Mouse (Mus musculus) urinary bladder, adult 18-20 months (tissue): ENCODE results near the gene Mccc1.

Experiments
- DNase-seq, 2 experiments: peaks; one replicate each; pipeline ENCODE4 v3.0.0; 2022; ENCODE audit warnings: low spot score in 2 of 2, mixed read lengths in 2 of 2

The Mccc1 gene

GRCm38 (mm10) chr3:35966493-35966892, 34.0 kb downstream of the Mccc1 start:
- DNase-seq = no peak

DNA sequence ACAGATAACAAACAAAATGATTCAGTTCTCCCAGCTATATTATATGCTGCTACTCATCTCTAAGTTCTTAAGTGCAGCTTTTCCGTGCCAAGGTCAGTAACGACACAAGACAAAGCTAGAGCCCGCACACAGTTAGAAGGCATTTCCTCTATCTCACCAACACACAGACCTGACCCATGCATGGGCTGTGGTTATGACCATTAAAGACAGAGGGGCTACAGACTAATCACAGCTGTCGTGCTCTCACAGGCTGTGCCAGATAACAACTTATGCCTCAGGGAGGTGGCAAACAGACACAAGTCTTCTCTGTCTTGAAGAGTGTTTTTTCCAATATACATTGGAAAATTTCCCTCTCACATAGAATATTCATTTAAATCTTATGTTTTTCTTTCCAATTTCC, 35.5 kb downstream of the Mccc1 start:
- DNase-seq = no peak

DNA sequence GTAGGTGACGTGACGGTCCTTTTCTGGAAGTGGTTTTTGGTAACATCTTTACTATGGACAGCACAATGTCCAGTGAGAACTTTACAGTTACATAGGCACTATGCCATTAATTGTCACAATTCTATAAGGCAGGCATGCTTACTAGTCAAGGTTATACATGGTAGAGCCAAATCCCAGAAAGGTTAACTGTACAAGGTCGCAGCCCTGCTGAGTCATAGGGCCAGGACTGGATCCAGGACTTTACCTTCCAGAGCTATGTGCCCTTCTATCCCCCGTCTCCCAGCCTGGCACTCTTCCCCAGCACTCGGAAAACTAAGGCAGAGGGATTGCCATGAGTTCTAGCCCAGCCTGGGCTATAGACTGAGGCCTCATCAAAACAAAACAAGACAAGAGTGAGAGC, 36.6 kb downstream of the Mccc1 start:
- no peak for DNase-seq

DNA sequence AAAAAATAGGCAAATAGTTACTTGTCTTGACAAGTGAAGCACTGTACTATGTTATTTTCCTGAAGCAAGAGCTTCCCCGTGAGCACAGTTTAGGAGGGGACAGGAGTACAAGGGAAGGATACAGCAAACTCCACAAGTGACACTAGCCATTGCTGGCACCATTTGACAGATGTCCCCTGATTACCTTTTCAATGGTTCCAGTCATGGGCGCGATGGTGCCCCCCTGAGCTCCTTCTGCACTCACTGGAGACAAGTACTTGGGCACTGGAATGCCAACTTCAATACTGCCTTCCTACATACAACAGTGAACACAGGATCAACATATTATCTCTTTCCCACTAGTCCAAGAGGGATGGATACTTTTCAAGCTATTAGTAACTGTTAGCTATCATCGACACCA, 37.1 kb downstream of the Mccc1 start:
- DNase-seq = no peak

DNA sequence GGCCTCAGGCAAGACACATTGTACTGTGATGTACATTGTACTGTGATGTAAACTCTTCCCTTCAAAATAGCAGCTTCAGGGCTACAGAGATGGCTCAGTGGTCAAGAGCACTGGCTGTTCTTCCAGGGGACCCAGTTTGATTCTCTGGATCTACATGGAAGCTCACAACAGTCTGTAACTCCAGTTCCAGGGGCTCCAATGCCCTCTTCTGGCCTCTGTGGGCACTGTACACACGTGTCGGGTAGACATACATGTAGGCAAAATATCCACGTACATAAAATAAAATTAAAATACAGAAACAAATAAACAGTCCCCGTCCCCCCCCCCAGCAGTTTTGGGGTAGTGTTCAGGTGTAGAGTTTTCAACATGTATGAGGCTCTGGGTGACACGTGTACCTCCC, 37.5 kb downstream of the Mccc1 start:
- DNase-seq = no peak

DNA sequence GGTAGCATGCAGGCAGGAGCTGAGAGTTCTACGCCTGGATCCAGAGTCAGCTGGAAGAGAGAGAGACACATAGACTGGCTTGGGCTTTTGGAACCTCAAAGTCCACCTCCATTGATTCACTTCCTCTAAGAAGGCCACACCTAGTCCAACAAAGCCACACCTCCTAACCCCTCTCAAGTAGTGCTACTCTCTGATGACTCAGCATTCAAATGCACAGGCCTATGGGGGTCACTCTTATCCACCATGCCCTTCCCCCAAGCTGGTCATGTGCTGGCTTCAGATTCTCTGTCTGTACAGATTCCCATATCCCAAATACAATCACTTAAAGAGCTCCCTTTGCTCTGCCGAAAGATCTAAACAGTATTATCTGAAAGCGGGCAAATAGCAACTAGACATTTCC, 43.2 kb downstream of the Mccc1 start:
- no peak for DNase-seq

- no peak for DNase-seq
Observed at GRCm38 (mm10) chr3:35954901-35955575, 45.4 kb downstream of the Mccc1 start.

DNA sequence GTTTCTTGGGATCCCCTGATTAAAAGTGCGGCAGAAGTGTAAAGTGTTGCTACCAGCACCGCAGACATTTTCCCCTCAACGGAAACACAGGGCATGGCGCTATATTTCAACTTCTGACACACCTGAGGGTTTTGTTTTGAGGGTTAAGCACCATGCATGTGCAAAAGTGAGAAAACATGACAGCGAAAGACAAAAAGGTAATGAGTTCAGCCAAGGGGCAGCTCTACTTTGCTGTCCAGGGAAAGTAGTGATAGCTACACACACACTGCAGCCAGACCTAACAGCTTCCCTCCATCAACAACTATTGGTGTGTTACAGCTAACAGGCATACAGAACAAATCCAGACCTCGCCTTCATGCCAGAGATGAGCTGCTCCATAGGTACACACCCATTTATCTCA, 46.7 kb downstream of the Mccc1 start:
- no peak for DNase-seq

- DNase-seq = no peak
Observed at GRCm38 (mm10) chr3:35953184-35953583, 47.3 kb downstream of the Mccc1 start.

DNA sequence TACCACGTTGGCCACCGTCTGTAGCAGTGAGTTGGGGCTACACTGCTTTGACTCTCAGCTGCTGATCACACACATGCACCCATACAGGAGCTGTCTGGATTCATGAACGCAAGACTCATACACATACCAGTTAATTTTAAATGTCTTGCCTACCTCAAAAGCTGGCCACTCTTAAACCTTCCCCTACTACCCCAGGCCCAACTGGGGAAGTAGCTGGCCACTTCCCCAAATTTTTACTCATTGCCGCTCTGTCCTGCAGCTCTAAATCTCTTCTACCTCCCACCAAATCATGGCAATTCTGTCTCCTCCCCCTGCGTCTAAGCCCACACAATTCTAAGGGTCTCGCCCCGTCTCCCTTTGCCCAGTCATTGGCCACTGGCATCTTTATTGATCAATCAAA, 52.3 kb downstream of the Mccc1 start:
- DNase-seq = no peak

- no peak for DNase-seq
Observed at GRCm38 (mm10) chr3:35940520-35941135, 59.9 kb downstream of the Mccc1 start.

DNA sequence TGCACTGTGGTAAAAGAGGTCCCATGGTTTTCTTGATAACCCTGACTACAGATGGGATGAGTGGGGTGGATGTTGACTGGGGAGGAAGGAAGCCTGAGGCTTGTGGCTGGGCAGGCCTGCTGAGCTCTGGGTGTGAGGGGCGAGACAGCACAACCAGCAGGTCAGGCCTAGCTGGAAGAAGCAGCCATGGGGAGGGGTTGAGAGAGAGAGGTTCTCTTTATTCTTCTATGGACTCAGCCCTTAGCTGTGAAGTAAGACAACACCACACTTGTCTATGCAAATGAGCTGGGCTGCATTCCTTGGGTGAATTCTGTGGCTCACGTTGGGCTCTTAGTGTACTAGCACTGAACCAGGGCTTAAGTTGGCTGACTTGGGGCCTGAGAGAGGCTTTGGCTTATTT, 60.4 kb downstream of the Mccc1 start:
- no peak for DNase-seq

DNA sequence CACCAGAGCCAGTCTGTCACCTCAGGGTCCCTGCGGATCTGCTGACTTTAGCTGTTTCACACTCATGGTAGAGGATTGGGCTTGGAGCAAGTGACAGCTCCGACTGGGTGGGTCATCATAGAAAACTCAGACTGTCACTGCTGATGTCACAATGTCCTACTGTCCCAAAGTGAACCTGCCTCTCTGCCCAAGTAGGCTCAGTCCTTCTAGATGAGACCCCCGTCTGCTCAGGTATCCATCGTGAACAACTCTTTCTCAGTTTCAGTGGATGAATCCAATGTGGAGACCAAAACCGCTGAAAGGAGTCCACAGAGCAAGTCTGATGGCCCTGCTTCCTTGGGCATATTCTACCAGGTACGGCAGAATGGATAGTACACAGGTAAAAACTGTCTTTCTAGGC, 63.1 kb downstream of the Mccc1 start, which contains the start of gene Dcun1d1:
Dcun1d1 (minus strand) TSS at position 101 of the 400 bp plus-strand sequence.
- DNase-seq = no peak

DNA sequence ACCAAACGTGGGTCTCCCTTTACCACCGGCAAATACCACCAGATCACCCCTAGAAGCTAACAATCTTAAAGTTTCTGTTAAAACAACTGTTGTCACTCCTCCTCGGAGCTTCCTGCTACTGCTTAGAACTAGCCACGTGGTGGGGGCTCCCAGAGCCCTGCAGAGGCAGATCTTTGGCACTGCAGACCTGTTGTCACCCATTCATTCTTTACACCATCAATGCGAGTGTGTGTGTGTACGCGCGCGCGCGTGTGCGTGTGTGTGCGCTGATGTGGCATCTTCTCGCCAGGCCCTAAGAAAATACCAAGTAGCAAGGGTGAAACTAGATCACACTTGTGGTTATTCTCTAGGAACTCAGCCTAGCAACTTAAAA, 67.1 kb downstream of the Mccc1 start:
- DNase-seq = no peak

GRCm38 (mm10) chr3:35932735-35933404, 67.6 kb downstream of the Mccc1 start:
- peak; percentile 73 to 75 for DNase-seq

- peak; percentile 25 to 58 for DNase-seq
Observed at GRCm38 (mm10) chr3:35931896-35932727, 68.4 kb downstream of the Mccc1 start.

GRCm38 (mm10) chr3:35931359-35931758, 69.1 kb downstream of the Mccc1 start:
- no peak for DNase-seq

DNA sequence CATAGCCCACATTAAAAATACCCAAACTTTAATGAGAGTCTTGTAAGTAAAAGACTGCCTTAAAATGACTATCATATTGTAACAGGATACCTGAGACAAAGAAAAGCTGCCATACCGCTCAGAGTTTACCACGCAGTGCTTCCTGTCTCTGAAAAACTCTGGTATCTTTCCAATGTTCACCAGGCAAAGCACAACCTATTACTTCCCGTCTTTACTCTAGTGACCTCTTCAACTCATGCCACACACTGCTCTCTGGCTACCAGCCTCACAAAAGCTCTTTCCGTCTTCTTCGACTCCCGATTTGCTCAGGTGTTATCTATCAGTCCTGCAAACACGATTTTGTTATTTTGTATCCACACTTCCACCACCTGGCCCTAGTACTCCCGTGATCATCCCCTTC, 70.6 kb downstream of the Mccc1 start:
- DNase-seq = no peak

GRCm38 (mm10) chr3:35929406-35929805, 71.1 kb downstream of the Mccc1 start:
- DNase-seq = no peak

DNA sequence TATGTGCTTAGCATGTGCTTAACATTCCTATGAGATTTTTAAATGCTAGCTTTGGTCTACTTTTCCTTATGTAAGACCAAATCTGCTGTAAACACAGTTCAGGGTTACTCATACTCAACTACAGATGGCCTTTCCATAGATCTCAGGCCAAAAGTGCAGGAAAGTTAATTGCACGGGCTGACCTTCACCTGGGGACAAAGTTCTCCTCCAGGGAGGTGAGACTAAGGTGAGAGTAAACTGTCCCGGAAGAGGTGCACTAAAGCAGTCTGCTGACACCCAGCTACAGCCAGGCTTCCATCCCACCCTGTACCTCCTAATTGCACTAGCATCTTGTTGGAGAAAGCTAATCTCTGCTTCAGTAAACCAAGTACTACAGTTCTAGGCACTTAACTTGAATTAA, 74.6 kb downstream of the Mccc1 start:
- DNase-seq = no peak

GRCm38 (mm10) chr3:35924007-35924406, 76.5 kb downstream of the Mccc1 start:
- DNase-seq = no peak

- no peak for DNase-seq
Observed at GRCm38 (mm10) chr3:35923495-35923894, 77.0 kb downstream of the Mccc1 start.
